Comparison of ENCODE assay signal across 8 mouse cellular contexts in genomic region chr2:61592699-61593029, GRCm38 (mm10). TPM values are rescaled to one million over a fixed set of nuclear protein-coding genes. Genes with fewer than 3 reads are reported as not detected.
DNase-seq lines count a peak whose midpoint lies in the region; ATAC-seq lines count a peak whose summit lies in the region.

No protein-coding gene starts in this region.

- peak overlapping the region; percentile 87 for H3K4me3 ChIP-seq in kidney, embryonic 15.5 days (replicated peaks)
- H3K4me3 ChIP-seq in embryonic facial prominence, embryonic 10.5 days = peak overlapping the region; percentile 94
- H3K4me3 ChIP-seq in hindbrain, embryonic 15.5 days = peak overlapping the region; percentile 97
- peak overlapping the region; percentile 85 for H3K4me3 ChIP-seq in midbrain, embryonic 12.5 days

- whole genome bisulfite sequencing in kidney, embryonic 15.5 days = 12% methylated on average over 5 of the region's 5 CpGs
- WGBS in embryonic facial prominence, embryonic 10.5 days = 16% methylated on average over 5 of the region's 5 CpGs
- WGBS in hindbrain, embryonic 15.5 days = 19% methylated on average over 5 of the region's 5 CpGs
- 17% methylated on average over 5 of the region's 5 CpGs for WGBS in midbrain, embryonic 12.5 days

- peaks cover 5% of the 10 kb centered on the region; the same call in 1 of the 2 replicates for H3K4me1 ChIP-seq in kidney, embryonic 15.5 days
- H3K4me1 ChIP-seq in embryonic facial prominence, embryonic 10.5 days = 0 out of 2 replicates have a peak, but pooled peaks cover 2% of the 10 kb centered on the region
- H3K4me1 ChIP-seq in hindbrain, embryonic 15.5 days (replicated peaks) = peaks cover 9% of the 10 kb centered on the region
- 0 out of 2 replicates have a peak, but pooled peaks cover 7% of the 10 kb centered on the region for H3K4me1 ChIP-seq in midbrain, embryonic 12.5 days

- H3K4me2 ChIP-seq in kidney, embryonic 15.5 days = peak overlapping the region; percentile 69
- peak overlapping the region; percentile 89 for H3K4me2 ChIP-seq in hindbrain, embryonic 15.5 days
- H3K4me2 ChIP-seq in midbrain, embryonic 12.5 days (replicated peaks) = peak overlapping the region; percentile 77

- H3K27me3 ChIP-seq in kidney, embryonic 15.5 days = no peaks in the 10 kb centered on the region
- H3K27me3 ChIP-seq in embryonic facial prominence, embryonic 10.5 days (replicated peaks; ENCODE audit: low read depth, poor library complexity, severe bottlenecking) = no peaks in the 10 kb centered on the region
- no peaks in the 10 kb centered on the region for H3K27me3 ChIP-seq in hindbrain, embryonic 15.5 days
- no peaks in the 10 kb centered on the region for H3K27me3 ChIP-seq in midbrain, embryonic 12.5 days

- DNase-seq in kidney, adult 11 months = no peak
- no peak for DNase-seq in embryonic facial prominence, embryonic 10.5 days (ENCODE audit: low spot score)
- DNase-seq in cerebellum, postnatal 10 days = no peak
- no peak for DNase-seq in MN1 (ENCODE audit: low spot score)
- no peak for DNase-seq in urinary bladder, adult 18-20 months (ENCODE audit: low spot score in 2 of 2)

- ATAC-seq in kidney, embryonic 15.5 days (replicated peaks; ENCODE audit: low FRiP score) = no peak; the same call in 1 of the 2 replicates
- ATAC-seq in hindbrain, embryonic 15.5 days (ENCODE audit: low FRiP score, low read depth) = no peak
- ATAC-seq in midbrain, embryonic 12.5 days (ENCODE audit: low FRiP score, low read depth) = peak; percentile 21

- H3K9ac ChIP-seq in kidney, embryonic 15.5 days = no peak overlapping the region
- H3K9ac ChIP-seq in hindbrain, embryonic 15.5 days = peak overlapping the region; percentile 78; the same call in 1 of the 2 replicates
- H3K9ac ChIP-seq in midbrain, embryonic 12.5 days (replicated peaks) = no peak overlapping the region; the same call in 1 of the 2 replicates

- H3K36me3 ChIP-seq in kidney, embryonic 15.5 days = no peaks in the 10 kb centered on the region
- no peaks in the 10 kb centered on the region for H3K36me3 ChIP-seq in embryonic facial prominence, embryonic 10.5 days (replicated peaks)
- no peaks in the 10 kb centered on the region for H3K36me3 ChIP-seq in hindbrain, embryonic 15.5 days
- no peaks in the 10 kb centered on the region for H3K36me3 ChIP-seq in midbrain, embryonic 12.5 days

- H3K27ac ChIP-seq in kidney, embryonic 15.5 days = no peak overlapping the region
- H3K27ac ChIP-seq in embryonic facial prominence, embryonic 10.5 days (replicated peaks) = peak overlapping the region; percentile 93
- H3K27ac ChIP-seq in hindbrain, embryonic 15.5 days (replicated peaks) = peak overlapping the region; percentile 81
- no peak overlapping the region for H3K27ac ChIP-seq in midbrain, embryonic 12.5 days (replicated peaks)

- H3K9me3 ChIP-seq in kidney, embryonic 15.5 days (replicated peaks) = no peaks in the 10 kb centered on the region
- H3K9me3 ChIP-seq in embryonic facial prominence, embryonic 10.5 days = no peaks in the 10 kb centered on the region
- H3K9me3 ChIP-seq in hindbrain, embryonic 15.5 days = no peaks in the 10 kb centered on the region
- H3K9me3 ChIP-seq in midbrain, embryonic 12.5 days = no peaks in the 10 kb centered on the region

RNA-seq across cellular contexts. Expression of gene Tank, which starts 14.3 kb away (rescaled TPM):
- 26.3 and 27.5 TPM in 2 replicates for polyA plus RNA-seq in kidney, embryonic 15.5 days (2015; fragmentation: Nextera tagmentation; extraction: Ambion mirVana)
- 23.4 and 25.7 TPM in 2 replicates for polyA plus RNA-seq in embryonic facial prominence, embryonic 10.5 days (2016; fragmentation: Nextera tagmentation; extraction: Ambion mirVana)
- polyA plus RNA-seq in hindbrain, embryonic 15.5 days (2015; fragmentation: Nextera tagmentation; extraction: Ambion mirVana) = 25.2 and 25.3 TPM in 2 replicates
- polyA plus RNA-seq in midbrain, embryonic 12.5 days (2016; fragmentation: Nextera tagmentation; extraction: Ambion mirVana) = 27.4 and 31.1 TPM in 2 replicates

Comparison
In these comparisons a context has a peak if more than half of its experiments do, and no peak if none do; other contexts are left out.
1. H3K27ac ChIP-seq: peak in embryonic facial prominence, embryonic 10.5 days (single experiment) and hindbrain, embryonic 15.5 days (single experiment); none in kidney, embryonic 15.5 days (single experiment) and midbrain, embryonic 12.5 days (single experiment).
2. Peak in every context shown above with its lines, with median percentiles within 50 percentile points of each other: H3K4me2 ChIP-seq and H3K4me3 ChIP-seq.